Mouse (Mus musculus): ENCODE measurements around the gene Lif.

The Lif gene

GRCm38 (mm10) chr11:4256846-4257607 lies at the start of gene Lif:
TSS of gene Lif (plus strand) at chr11:4257557.
- no peak for DNase-seq (ENCODE audit: low spot score)

DNA sequence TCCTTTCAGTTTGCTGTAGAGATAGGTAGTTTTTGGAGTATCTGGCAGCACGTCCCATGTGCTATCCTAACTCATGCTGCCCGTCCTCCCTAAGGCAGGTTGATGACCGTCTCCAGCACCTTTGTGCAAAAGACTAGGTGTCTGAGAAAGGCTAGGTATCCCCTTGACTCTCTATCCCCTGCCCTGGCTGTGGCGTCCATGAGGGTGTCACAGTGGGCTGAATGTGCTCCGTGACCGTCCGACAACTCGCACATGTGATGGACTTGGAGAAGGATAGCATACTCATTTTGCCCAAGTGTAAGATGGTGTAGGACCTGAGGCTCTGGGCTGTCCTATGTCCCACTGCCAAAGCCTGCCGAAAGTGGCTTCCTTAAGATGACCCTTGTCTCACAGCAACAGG lies 49.7 kb upstream of the Lif start:
- DNase-seq (ENCODE audit: low spot score) = no peak

GRCm38 (mm10) chr11:4209556-4209955 lies 47.8 kb upstream of the Lif start:
- DNase-seq (ENCODE audit: low spot score) = no peak

GRCm38 (mm10) chr11:4210786-4211185 lies 46.6 kb upstream of the Lif start:
- no peak for DNase-seq (ENCODE audit: low spot score)

DNA sequence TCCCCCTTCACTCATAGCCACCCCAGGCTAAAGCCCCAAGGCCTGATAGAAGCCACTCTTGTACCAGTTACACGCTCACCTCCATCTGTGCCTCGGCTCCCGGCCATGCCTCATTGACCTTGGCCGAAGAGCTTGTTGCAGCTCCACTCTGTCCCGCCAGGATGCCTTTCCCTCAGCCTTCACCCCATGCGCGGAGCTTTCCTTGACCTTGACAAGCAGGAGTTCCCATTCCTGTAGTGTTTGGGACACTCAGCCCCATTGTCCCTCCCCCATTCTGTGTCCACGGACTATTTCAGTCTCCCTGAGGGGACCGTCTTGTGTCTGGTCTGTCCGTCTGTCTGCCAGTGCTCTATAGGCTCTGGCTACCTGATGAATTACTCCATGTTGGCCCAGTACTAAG lies 44.2 kb upstream of the Lif start:
- peak; percentile 71 for DNase-seq (ENCODE audit: low spot score)

GRCm38 (mm10) chr11:4214572-4214971 lies 42.8 kb upstream of the Lif start:
- no peak for DNase-seq (ENCODE audit: low spot score)

- no peak for DNase-seq (ENCODE audit: low spot score)
Measured at GRCm38 (mm10) chr11:4215061-4215460, 42.3 kb upstream of the Lif start.

DNA sequence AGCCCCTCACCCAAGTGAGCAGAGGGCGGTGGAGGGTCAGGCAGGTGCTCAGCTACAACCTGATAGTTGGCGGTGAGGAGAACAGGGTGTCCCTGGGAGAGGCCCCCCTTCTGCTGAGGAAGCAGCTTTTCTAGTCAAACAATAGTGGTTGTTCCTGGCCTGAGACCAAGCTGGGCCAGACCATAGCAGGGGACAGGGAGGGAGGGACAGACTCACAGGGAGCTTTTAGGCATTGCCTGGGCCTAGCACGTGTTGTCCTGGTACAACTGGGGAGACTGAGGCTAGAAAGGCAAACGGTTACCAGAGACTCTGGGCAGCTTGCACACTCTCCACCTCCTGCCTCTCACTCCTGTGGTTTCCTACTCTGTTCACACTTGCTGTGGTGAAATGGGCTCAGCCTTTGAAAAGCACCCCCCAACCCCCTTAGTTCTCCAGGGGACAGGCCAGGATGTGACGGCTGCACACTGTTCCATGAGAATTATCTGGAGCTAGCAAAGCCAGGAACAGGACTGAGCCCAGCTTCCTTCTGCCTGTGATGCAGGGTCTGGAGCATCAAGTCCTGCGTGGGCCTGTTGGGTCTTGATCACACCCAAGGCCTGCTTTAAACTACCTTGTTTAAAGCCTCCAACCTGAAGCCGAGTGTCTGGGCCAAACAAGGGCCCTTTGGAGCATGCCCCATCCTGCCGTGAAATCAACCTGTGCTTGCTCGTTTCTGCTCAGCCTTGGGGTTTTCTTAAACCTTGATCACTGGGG lies 40.9 kb upstream of the Lif start:
- peak; percentile 64 for DNase-seq (ENCODE audit: low spot score)

GRCm38 (mm10) chr11:4217914-4218629 lies 39.3 kb upstream of the Lif start, which contains the start of gene Castor1:
TSS of gene Castor1 (plus strand) at chr11:4218225.
- DNase-seq (ENCODE audit: low spot score) = peak; percentile 90

DNA sequence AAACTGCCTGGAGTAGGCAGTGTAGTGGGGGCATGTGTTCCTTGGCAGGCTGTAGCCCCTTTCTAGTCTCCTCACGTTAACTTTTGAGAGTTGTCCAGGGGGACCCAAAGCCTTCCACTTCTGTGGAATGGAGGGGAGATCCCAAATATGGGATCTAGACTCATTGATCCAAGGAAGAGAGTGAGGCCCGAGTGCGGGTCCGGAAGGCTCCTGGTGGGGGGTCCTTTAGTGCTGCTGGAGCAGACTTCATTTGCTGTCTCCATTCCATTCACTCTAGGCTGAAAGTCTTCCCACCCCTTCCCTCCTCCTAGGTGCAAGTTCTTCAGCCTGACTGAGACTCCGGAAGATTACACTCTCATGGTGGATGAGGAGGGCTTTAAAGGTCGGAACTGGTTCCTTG lies 38.7 kb upstream of the Lif start:
- DNase-seq (ENCODE audit: low spot score) = no peak

- peak; percentile 79 for DNase-seq (ENCODE audit: low spot score)
Measured at GRCm38 (mm10) chr11:4219317-4219751, 38.0 kb upstream of the Lif start.

GRCm38 (mm10) chr11:4219908-4220307 lies 37.4 kb upstream of the Lif start:
- DNase-seq (ENCODE audit: low spot score) = no peak

- DNase-seq (ENCODE audit: low spot score) = peak; percentile 93
Measured at GRCm38 (mm10) chr11:4220443-4221400, 36.6 kb upstream of the Lif start.

DNA sequence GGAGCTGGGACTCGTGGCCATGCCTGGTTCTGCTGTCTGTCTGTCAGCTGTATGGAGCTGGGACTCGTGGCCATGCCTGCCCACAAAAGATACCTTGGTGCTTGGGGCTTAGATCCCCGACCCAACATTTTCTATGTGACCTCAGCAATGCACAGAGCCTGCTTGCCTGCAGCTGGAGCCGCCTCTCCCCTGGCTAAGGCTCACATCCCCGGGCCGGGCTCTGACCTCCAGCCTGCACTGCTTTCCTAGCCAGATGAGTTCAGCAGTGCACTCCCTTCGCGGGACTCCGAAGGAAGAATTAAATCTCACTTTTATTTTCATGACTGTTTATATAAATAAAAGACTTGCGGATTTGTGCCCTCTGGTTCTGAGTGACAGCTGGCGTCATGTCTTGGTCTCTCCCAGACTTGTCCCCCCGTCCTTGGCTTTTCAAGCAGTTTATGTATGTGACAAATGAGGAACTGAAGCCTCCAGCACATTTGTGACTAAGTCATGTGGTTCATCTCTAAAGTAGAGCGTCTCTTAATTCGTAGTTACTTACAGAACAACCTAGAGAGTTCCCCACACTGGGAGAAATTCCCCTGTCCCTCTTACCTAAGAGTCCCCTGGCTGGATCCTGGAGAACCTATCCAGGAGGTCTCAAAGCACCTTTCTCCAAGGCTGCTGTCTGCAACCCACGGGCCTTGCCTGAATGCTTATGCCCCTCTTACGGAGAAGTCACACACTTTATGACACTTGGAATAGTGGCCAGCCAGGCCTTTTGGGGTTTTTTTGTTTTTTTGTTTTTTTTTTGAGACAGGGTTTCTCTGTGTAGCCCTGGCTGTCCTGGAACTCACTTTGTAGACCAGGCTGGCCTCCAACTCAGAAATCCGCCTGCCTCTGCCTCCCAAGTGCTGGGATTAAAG lies 35.1 kb upstream of the Lif start:
- DNase-seq (ENCODE audit: low spot score) = peak; percentile 54

DNA sequence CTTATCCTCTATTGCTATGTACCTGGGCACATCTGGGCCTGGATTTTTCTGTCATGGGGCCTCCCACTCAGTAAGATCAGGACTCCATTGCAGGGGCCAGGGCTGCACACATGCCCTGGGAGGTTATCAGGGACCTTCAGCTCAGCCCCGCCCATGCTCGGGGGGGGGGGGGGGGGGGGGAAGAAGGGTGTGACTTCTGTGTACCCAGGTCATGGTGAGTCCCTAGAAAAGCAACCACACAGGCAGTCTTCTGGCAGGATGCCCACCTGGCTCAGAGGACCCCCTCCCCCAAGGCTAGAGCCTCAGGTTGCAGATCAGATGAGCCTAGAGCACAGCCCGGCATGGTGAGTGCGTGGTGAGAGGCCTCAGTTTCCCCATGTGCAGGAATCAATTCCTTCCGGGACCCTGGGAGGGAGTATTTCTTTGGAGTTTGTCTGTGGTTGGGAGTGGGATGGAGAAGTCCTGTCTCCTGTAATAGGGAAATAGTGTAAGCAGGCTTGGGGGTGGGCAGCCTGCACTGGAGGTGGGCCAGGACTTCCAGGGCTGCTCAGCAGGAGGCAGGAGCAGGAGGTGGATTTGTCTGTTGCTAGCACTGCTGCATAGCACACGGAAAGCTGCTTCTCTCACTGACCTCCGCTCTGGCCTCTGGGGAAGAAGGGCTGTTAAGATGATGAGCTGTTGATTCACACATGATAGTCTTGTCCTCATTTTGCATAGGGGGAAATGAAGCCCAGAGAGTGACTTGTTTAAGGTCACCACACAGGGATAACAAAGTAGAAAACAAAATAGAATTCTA lies 33.8 kb upstream of the Lif start:
- peak; percentile 59 for DNase-seq (ENCODE audit: low spot score)

- DNase-seq (ENCODE audit: low spot score) = no peak
Measured at GRCm38 (mm10) chr11:4224223-4224622, 33.1 kb upstream of the Lif start.

- DNase-seq (ENCODE audit: low spot score) = no peak
Measured at GRCm38 (mm10) chr11:4226569-4227325, 30.6 kb upstream of the Lif start.

DNA sequence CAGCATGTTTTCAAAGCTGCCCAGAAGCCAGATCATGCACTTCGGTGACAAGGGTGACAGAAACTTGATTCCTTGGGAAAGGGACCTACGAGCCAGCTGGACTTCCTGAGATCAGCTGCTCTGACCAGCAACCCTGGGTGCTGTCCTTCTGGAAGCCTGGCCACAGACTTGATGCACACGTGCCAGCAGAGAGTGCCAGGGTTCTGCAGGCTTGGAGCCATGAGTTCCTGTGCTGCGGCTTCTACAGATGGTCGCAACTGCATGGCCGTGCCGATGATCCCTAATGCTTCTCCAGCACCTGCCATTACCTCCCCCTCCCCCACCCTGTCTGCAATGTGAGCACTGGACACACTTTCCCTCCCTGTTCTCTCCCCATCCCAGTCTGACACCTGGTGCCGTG lies 28.9 kb upstream of the Lif start:
- no peak for DNase-seq (ENCODE audit: low spot score)

DNA sequence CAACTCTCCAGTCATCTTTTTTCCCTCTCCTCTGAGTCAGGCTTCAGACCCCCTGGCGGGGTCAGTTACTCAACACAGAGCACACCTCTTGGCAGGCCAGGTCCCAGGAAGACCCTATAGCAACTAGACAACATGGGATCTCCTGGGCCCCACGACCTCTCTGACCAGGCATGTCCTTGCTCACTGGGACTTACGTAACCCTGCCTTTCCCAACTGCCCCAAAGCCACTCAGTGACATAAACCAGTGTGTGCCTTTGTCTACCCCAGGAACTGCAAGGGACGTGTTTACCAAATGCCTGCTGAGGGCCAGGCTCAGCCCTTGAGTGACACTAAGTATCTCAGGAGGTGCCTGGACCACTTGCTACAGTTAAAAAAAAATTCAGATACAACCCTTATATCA lies 27.5 kb upstream of the Lif start:
- DNase-seq (ENCODE audit: low spot score) = no peak

Measured in testis, postnatal 10 days (tissue).